Mouse (Mus musculus): Measurements from ENCODE around the gene Nptx1. TPM values are rescaled to one million over a fixed set of nuclear protein-coding genes. Genes with fewer than 3 reads are reported as not detected.

Nptx1 gene
- polyA plus RNA-seq, 1 experiment from 2014 or later: not detected

DNA sequence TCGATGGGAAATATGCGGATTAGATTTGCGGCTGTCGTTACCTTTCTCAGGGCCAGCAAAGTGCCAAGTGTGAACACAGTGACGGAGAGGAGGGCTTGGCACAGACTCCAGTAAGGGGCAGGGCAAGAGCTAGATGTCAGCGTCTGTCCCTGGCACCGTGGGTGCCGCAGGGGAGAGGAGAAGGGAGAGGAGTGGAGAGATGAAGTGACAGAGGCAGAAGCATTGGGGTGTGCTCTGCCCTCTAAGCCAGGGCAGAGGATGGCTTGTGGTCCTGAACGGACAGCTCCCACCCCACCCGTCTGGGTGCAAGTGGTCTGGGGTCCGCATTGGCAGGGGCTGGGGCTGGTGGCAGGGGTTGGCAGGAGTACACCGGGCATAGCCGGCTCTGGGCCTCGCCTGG lies 7.6 kb downstream of the Nptx1 start:
- TF ChIP-seq CTCF (IDR thresholded peaks at IDR 0.05; ENCODE audit: low read depth) (no peak), EP300 (IDR thresholded peaks at IDR 0.05; ENCODE audit: low read depth) (no peak)
- 36% methylated on average over 14 of the region's 14 CpGs for WGBS (ENCODE audit: insufficient replicate concordance)
- H3K27ac ChIP-seq (ENCODE audit: low read depth): no peak overlapping the region
- no peak overlapping the region for H3K4me3 ChIP-seq (ENCODE audit: low read depth, low read length)
- H3K27me3 ChIP-seq (ENCODE audit: insufficient read depth, low read length): peaks cover 33% of the 10 kb centered on the region
- H3K4me1 ChIP-seq (ENCODE audit: insufficient read depth): no peaks in the 10 kb centered on the region
- DNase-seq: no peak
- H3K9ac ChIP-seq (replicated peaks): no peak overlapping the region
- no peaks in the 10 kb centered on the region for H3K9me3 ChIP-seq (ENCODE audit: low read length)
- no peak for ATAC-seq
- no peaks in the 10 kb centered on the region for H3K36me3 ChIP-seq (replicated peaks; ENCODE audit: insufficient read depth, low read length)
- H3K4me2 ChIP-seq (ENCODE audit: low read depth, low read length): no peak overlapping the region

DNA sequence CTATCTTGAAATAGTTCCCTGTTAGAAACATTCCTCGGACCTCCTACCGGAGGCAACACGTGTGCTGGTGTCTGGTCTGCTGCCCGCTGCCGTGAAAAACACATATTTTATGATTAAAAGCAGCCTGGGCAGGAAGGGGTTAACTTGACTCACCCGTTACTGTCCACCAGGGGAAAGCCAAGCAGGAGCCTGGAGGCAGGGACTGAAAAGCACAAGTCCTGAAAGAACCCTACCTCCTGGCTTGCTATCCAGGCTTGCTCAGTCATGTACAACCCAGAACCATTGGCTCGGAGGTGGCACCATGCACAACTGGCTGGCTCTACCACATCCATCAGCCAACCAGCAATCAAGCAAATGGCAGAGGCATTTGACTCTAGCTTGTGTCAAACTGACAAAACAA lies 13.8 kb downstream of the Nptx1 start:
- Histone ChIP-seq H3K27ac (ENCODE audit: low read depth) (no peak overlapping the region), H3K4me3 (ENCODE audit: low read depth, low read length) (no peak overlapping the region), H3K4me2 (ENCODE audit: low read depth, low read length) (no peak overlapping the region), H3K4me1 (ENCODE audit: insufficient read depth) (no peaks in the 10 kb centered on the region), H3K9ac (replicated peaks) (no peak overlapping the region), H3K9me3 (ENCODE audit: low read length) (no peaks in the 10 kb centered on the region), H3K36me3 (replicated peaks; ENCODE audit: insufficient read depth, low read length) (no peaks in the 10 kb centered on the region), H3K27me3 (ENCODE audit: insufficient read depth, low read length) (no peaks in the 10 kb centered on the region)
- TF ChIP-seq EP300 (IDR thresholded peaks at IDR 0.05; ENCODE audit: low read depth) (no peak), CTCF (IDR thresholded peaks at IDR 0.05; ENCODE audit: low read depth) (no peak)
- WGBS (ENCODE audit: insufficient replicate concordance): 65% methylated on average over 7 of the region's 7 CpGs
- DNase-seq (no peak), ATAC-seq (no peak)

DNA sequence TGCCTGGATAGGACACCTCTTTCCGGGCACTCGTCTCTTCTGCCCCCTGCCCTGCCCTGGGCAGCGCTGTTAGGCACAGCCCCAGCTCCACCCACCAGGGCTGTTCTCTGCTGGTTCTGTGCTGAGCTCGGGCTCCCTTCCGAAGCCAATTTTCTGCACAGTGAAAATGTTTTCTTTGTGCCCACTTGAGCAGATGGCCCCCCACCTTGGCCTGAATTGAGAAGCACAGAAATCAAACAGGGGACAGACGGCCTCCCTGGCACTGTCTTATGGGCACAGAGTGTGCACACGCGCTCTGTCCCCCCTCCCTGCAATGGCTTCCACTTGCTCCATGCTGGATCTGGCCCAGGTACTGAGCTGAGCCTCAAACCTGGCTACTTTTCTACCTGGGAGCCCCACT lies 15.1 kb downstream of the Nptx1 start:
- WGBS (ENCODE audit: insufficient replicate concordance): 67% methylated on average over 8 of the region's 8 CpGs
- Histone ChIP-seq H3K4me3 (ENCODE audit: low read depth, low read length) (no peak overlapping the region), H3K36me3 (replicated peaks; ENCODE audit: insufficient read depth, low read length) (no peaks in the 10 kb centered on the region), H3K9ac (replicated peaks) (no peak overlapping the region), H3K27me3 (ENCODE audit: insufficient read depth, low read length) (no peaks in the 10 kb centered on the region), H3K27ac (ENCODE audit: low read depth) (no peak overlapping the region), H3K9me3 (ENCODE audit: low read length) (no peaks in the 10 kb centered on the region), H3K4me1 (ENCODE audit: insufficient read depth) (no peaks in the 10 kb centered on the region), H3K4me2 (ENCODE audit: low read depth, low read length) (no peak overlapping the region)
- TF ChIP-seq CTCF (IDR thresholded peaks at IDR 0.05; ENCODE audit: low read depth) (no peak), EP300 (IDR thresholded peaks at IDR 0.05; ENCODE audit: low read depth) (no peak)
- DNase-seq (no peak), ATAC-seq (no peak)

DNA sequence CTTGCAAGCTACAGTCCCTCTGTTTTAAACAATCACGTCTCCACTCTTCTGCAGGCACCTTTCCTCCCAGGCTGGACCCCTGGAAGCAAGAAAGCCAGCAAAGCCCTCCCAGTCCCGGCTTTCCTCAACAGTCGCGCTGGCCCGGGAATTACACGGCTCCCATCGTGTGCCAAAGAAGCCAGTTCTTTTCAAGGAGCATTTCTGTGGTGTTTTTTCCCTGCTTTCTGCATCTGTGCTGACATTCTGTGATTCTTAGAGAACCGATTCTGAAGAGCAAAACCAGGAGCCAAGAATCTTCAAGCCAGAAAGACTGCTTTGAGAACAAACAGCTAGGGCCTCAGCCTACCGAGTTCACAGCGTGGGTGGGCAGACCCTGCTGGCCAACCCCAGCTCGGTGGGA lies 18.6 kb downstream of the Nptx1 start:
- H3K4me1 ChIP-seq (ENCODE audit: insufficient read depth): peaks cover 4% of the 10 kb centered on the region; the same call in 1 of the 2 replicates
- no peak overlapping the region for H3K4me3 ChIP-seq (ENCODE audit: low read depth, low read length)
- H3K27ac ChIP-seq (ENCODE audit: low read depth): no peak overlapping the region
- H3K4me2 ChIP-seq (ENCODE audit: low read depth, low read length): no peak overlapping the region
- no peaks in the 10 kb centered on the region for H3K36me3 ChIP-seq (replicated peaks; ENCODE audit: insufficient read depth, low read length)
- no peaks in the 10 kb centered on the region for H3K9me3 ChIP-seq (ENCODE audit: low read length)
- no peak overlapping the region for H3K9ac ChIP-seq (replicated peaks)
- DNase-seq (no peak), ATAC-seq (no peak)
- no peaks in the 10 kb centered on the region for H3K27me3 ChIP-seq (ENCODE audit: insufficient read depth, low read length)
- TF ChIP-seq CTCF (IDR thresholded peaks at IDR 0.05; ENCODE audit: low read depth): no peak
- TF ChIP-seq EP300 (IDR thresholded peaks at IDR 0.05; ENCODE audit: low read depth): no peak
- 65% methylated on average over 11 of the region's 11 CpGs for WGBS (ENCODE audit: insufficient replicate concordance)

DNA sequence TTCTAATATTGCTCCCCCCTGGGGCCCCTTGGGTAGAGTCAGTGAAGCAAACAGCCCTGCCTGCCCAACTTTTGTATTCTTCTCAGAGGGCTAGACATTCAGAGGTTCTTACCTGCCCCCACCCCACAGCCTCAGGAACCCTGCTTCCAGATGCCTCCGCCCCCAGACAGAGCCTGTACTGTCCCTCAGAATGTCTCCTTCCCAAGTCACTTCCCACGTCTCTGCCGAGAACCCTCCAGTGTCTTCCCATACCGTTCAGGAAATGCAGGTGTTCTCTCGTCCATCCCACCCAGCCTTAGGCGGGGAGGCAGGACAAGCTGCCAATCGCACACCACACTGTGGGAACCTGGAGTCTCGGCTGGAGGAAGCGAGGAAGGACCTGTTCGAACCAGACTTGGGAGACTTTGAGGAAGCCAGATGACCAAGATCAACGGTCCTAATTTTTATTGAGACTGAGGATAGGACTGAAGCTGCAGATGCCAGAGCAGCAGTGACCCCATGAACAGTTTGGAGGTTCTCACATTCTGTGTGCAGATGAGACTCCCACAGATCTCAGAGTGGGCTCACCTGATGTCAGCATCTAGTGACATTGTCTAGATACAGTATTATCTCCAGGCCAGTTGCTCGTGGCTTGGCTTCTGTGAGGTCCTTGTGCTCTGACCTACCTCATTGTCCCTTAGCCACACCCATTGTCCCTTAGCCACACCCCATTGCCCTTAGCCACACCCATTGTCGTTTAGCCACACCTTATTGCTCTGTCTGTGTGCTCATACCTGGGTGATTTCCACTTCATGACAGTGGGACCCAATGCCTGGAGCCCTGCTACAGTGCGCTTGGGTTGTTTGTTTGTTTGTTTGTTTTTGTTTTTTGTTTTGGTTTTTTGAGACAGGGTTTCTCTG lies 21.2 kb downstream of the Nptx1 start:
- Histone ChIP-seq H3K4me3 (ENCODE audit: low read depth, low read length) (no peak overlapping the region), H3K4me2 (ENCODE audit: low read depth, low read length) (no peak overlapping the region), H3K36me3 (replicated peaks; ENCODE audit: insufficient read depth, low read length) (no peaks in the 10 kb centered on the region), H3K9ac (replicated peaks) (no peak overlapping the region), H3K27ac (ENCODE audit: low read depth) (no peak overlapping the region), H3K9me3 (ENCODE audit: low read length) (no peaks in the 10 kb centered on the region), H3K4me1 (ENCODE audit: insufficient read depth) (peaks cover 4% of the 10 kb centered on the region; the same call in 1 of the 2 replicates), H3K27me3 (ENCODE audit: insufficient read depth, low read length) (no peaks in the 10 kb centered on the region)
- 72% methylated on average over 14 of the region's 14 CpGs for WGBS (ENCODE audit: insufficient replicate concordance)
- DNase-seq: no peak
- TF ChIP-seq CTCF (IDR thresholded peaks at IDR 0.05; ENCODE audit: low read depth): no peak
- TF ChIP-seq EP300 (IDR thresholded peaks at IDR 0.05; ENCODE audit: low read depth): no peak
- no peak for ATAC-seq

DNA sequence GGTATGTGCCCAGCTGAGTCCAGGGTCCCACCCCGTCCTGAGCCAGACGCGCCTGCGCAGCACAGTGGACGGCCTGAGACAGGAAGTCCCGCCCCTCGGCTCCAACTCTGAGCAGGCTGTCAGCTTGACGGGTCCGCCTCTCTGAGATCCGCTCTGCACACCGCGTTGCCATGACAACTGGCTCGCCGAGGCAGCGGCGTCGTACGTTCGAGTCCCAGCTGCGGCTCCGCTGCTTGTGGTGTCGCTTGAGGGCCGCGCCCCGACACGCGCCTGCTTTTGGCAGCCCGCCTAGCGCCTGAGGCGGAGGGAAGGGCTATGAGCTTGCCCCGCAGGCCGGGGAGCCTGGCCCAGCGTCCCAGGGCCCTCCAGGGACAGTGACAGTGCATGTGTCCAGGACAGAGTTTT lies 23.0 kb downstream of the Nptx1 start:
- peaks cover 6% of the 10 kb centered on the region; the same call in 1 of the 2 replicates for H3K4me1 ChIP-seq (ENCODE audit: insufficient read depth)
- no peak for TF ChIP-seq CTCF (IDR thresholded peaks at IDR 0.05; ENCODE audit: low read depth)
- no peak for TF ChIP-seq EP300 (IDR thresholded peaks at IDR 0.05; ENCODE audit: low read depth)
- 0 out of 2 replicates have a peak overlapping the region, but pooled peaks have one; percentile 44 for H3K9ac ChIP-seq (replicated peaks)
- peak overlapping the region; percentile 46 for H3K4me3 ChIP-seq (ENCODE audit: low read depth, low read length)
- peak overlapping the region; percentile 76 for H3K4me2 ChIP-seq (ENCODE audit: low read depth, low read length)
- DNase-seq: peak; percentile 88
- no peaks in the 10 kb centered on the region for H3K9me3 ChIP-seq (ENCODE audit: low read length)
- H3K27ac ChIP-seq (ENCODE audit: low read depth): no peak overlapping the region
- no peaks in the 10 kb centered on the region for H3K36me3 ChIP-seq (replicated peaks; ENCODE audit: insufficient read depth, low read length)
- ATAC-seq: peak; percentile 94
- 3% methylated on average over 32 of the region's 33 CpGs for WGBS (ENCODE audit: insufficient replicate concordance)
- H3K27me3 ChIP-seq (ENCODE audit: insufficient read depth, low read length): no peaks in the 10 kb centered on the region

Measured in liver, postnatal 0 days (tissue).